Mouse (Mus musculus) layer of hippocampus, adult 9-11 months (tissue): ENCODE measurements around the gene Olfr884.

Source experiments
- DNase-seq: peaks from one replicate; pipeline ENCODE4 v3.0.0; 2022

Gene Olfr884

GRCm38 (mm10) chr9:38046255-38046654 lies at the start of gene Olfr884:
Olfr884 (plus strand) TSS chr9:38046555.
- no peak for DNase-seq

- no peak for DNase-seq
These were observed 47.7 kb upstream of the Olfr884 start for GRCm38 (mm10) chr9:37998581-37999204.

- no peak for DNase-seq
These were observed 46.3 kb upstream of the Olfr884 start for GRCm38 (mm10) chr9:38000021-38000420.

GRCm38 (mm10) chr9:38025508-38025907 lies 20.8 kb upstream of the Olfr884 start, which contains the start of gene Olfr883:
Olfr883 (plus strand) TSS chr9:38025808.
- no peak for DNase-seq

GRCm38 (mm10) chr9:38061022-38061421 lies 14.7 kb downstream of the Olfr884 start, which contains the start of gene Olfr885:
Olfr885 (plus strand) TSS chr9:38061322.
- no peak for DNase-seq

- no peak for DNase-seq
These were observed 37.4 kb downstream of the Olfr884 start, which contains the start of gene Olfr887 for GRCm38 (mm10) chr9:38083772-38084171. Olfr887 (plus strand) TSS chr9:38084072.
